Mouse (Mus musculus) megakaryocyte-erythroid progenitor cell, adult 5-6 weeks (primary cell): ENCODE measurements around the gene Olfr743. TPM values are rescaled to one million over a fixed set of nuclear protein-coding genes. Genes with fewer than 3 reads are reported as not detected.
"Not testable (repeated sequence)": the region's sequence is repeated elsewhere in the genome, so short reads cannot be mapped to it uniquely, and the experiment has no call there.

Source experiments
- ATAC-seq: replicated peaks from 2 replicates; pipeline ENCODE4 v1.8.0; 2016; ENCODE audit warnings: mild to moderate bottlenecking, inconsistent platforms; ENCODE audit not compliant: severe bottlenecking, poor library complexity, low FRiP score, low TSS enrichment
- total RNA-seq, 2 experiments: library from RNA; stranded (forward) in 1 of 2; stranded (reverse) in 1 of 2; fragments of 200-1000, 215-1000 nt in 1 of 2; fragments of >200 nt in 1 of 2; fragmentation: Nextera tagmentation in 1 of 2; gene quantifications; 2 replicates each; pipeline ENCODE4 v1.2.3; 2014 to 2017

Gene Olfr743
- total RNA-seq (2014; fragmentation: Nextera tagmentation) (not detected in 2 replicates), total RNA-seq (2017) (not detected in 2 replicates)

GRCm38 (mm10) chr14:50521539-50521938 is at the start of gene Olfr743:
TSS of gene Olfr743 (plus strand) at chr14:50521839.
- ATAC-seq: no peak

GRCm38 (mm10) chr14:50472438-50472837 is 49.2 kb upstream of the Olfr743 start, which contains the start of gene Olfr741:
TSS of gene Olfr741 (plus strand) at chr14:50472738.
- ATAC-seq: no peak

GRCm38 (mm10) chr14:50478406-50478805 is 43.2 kb upstream of the Olfr743 start:
- no peak for ATAC-seq

GRCm38 (mm10) chr14:50503300-50503699 is 18.3 kb upstream of the Olfr743 start, which contains the start of gene Olfr742:
TSS of gene Olfr742 (plus strand) at chr14:50503600.
- ATAC-seq: no peak

- ATAC-seq: no peak
These were observed 31.1 kb downstream of the Olfr743 start for GRCm38 (mm10) chr14:50552734-50553133.

GRCm38 (mm10) chr14:50573056-50573455 is 51.4 kb downstream of the Olfr743 start:
- ATAC-seq: not testable (repeated sequence)

Other genes starting within 250 kb of the Olfr743 start
- gene Olfr732, start 237.6 kb upstream of the Olfr743 start, total RNA-seq (2014; fragmentation: Nextera tagmentation): not detected in 2 replicates
- gene Olfr732, start 237.6 kb upstream of the Olfr743 start, total RNA-seq (2017): not detected in 2 replicates
- not detected in 2 replicates for gene Olfr733, start 220.3 kb upstream of the Olfr743 start, total RNA-seq (2014; fragmentation: Nextera tagmentation)
- gene Olfr733, start 220.3 kb upstream of the Olfr743 start, total RNA-seq (2017): not detected in 2 replicates
- gene Olfr734, start 195.1 kb upstream of the Olfr743 start, total RNA-seq (2014; fragmentation: Nextera tagmentation): not detected in 2 replicates
- gene Olfr734, start 195.1 kb upstream of the Olfr743 start, total RNA-seq (2017): not detected in 2 replicates
- not detected in 2 replicates for gene Olfr735, start 173.0 kb upstream of the Olfr743 start, total RNA-seq (2014; fragmentation: Nextera tagmentation)
- gene Olfr735, start 173.0 kb upstream of the Olfr743 start, total RNA-seq (2017): not detected in 2 replicates
- gene Tlr11, start 163.9 kb upstream of the Olfr743 start, total RNA-seq (2014; fragmentation: Nextera tagmentation): not detected in 2 replicates
- 0.11 TPM in 1 of 2 replicates, not detected in the other for gene Tlr11, start 163.9 kb upstream of the Olfr743 start, total RNA-seq (2017)
- gene Olfr736, start 140.7 kb upstream of the Olfr743 start, total RNA-seq (2014; fragmentation: Nextera tagmentation): not detected in 2 replicates
- not detected in 2 replicates for gene Olfr736, start 140.7 kb upstream of the Olfr743 start, total RNA-seq (2017)
- gene Olfr738, start 114.3 kb upstream of the Olfr743 start, total RNA-seq (2014; fragmentation: Nextera tagmentation): not detected in 2 replicates
- gene Olfr738, start 114.3 kb upstream of the Olfr743 start, total RNA-seq (2017): not detected in 2 replicates
- not detected in 2 replicates for gene Olfr739, start 103.2 kb upstream of the Olfr743 start, total RNA-seq (2014; fragmentation: Nextera tagmentation)
- gene Olfr739, start 103.2 kb upstream of the Olfr743 start, total RNA-seq (2017): not detected in 2 replicates
- gene Olfr740, start 76.3 kb upstream of the Olfr743 start, total RNA-seq (2014; fragmentation: Nextera tagmentation): not detected in 2 replicates
- gene Olfr740, start 76.3 kb upstream of the Olfr743 start, total RNA-seq (2017): not detected in 2 replicates
- gene Olfr741, start 49.1 kb upstream of the Olfr743 start, total RNA-seq (2014; fragmentation: Nextera tagmentation): not detected in 2 replicates
- gene Olfr741, start 49.1 kb upstream of the Olfr743 start, total RNA-seq (2017): not detected in 2 replicates
- not detected in 2 replicates for gene Olfr742, start 18.2 kb upstream of the Olfr743 start, total RNA-seq (2014; fragmentation: Nextera tagmentation)
- not detected in 2 replicates for gene Olfr742, start 18.2 kb upstream of the Olfr743 start, total RNA-seq (2017)
- not detected in 2 replicates for gene Olfr744, start 93.0 kb downstream of the Olfr743 start, total RNA-seq (2014; fragmentation: Nextera tagmentation)
- not detected in 2 replicates for gene Olfr744, start 93.0 kb downstream of the Olfr743 start, total RNA-seq (2017)
- not detected in 2 replicates for gene Olfr745, start 117.5 kb downstream of the Olfr743 start, total RNA-seq (2014; fragmentation: Nextera tagmentation)
- gene Olfr745, start 117.5 kb downstream of the Olfr743 start, total RNA-seq (2017): not detected in 2 replicates
- gene Olfr746, start 125.2 kb downstream of the Olfr743 start, total RNA-seq (2014; fragmentation: Nextera tagmentation): not detected in 2 replicates
- not detected in 2 replicates for gene Olfr746, start 125.2 kb downstream of the Olfr743 start, total RNA-seq (2017)
- gene Olfr747, start 171.4 kb downstream of the Olfr743 start, total RNA-seq (2014; fragmentation: Nextera tagmentation): not detected in 2 replicates
- not detected in 2 replicates for gene Olfr747, start 171.4 kb downstream of the Olfr743 start, total RNA-seq (2017)
- not detected in 2 replicates for gene Olfr748, start 185.5 kb downstream of the Olfr743 start, total RNA-seq (2014; fragmentation: Nextera tagmentation)
- gene Olfr748, start 185.5 kb downstream of the Olfr743 start, total RNA-seq (2017): not detected in 2 replicates
- not detected in 2 replicates for gene Olfr749, start 223.3 kb downstream of the Olfr743 start, total RNA-seq (2014; fragmentation: Nextera tagmentation)
- not detected in 2 replicates for gene Olfr749, start 223.3 kb downstream of the Olfr743 start, total RNA-seq (2017)